Mouse (Mus musculus): ENCODE data around the gene Akr1b10.
"Not testable (repeated sequence)": the region's sequence is repeated elsewhere in the genome, so short reads cannot be mapped to it uniquely, and the experiment has no call there.

Akr1b10 gene

GRCm38 (mm10) chr6:34384110-34384661 is at the start of gene Akr1b10:
Gene Akr1b10, plus strand, starts transcription at chr6:34384218.
- peak; percentile 38 to 53 for DNase-seq (ENCODE audit: low spot score in 2 of 2)

GRCm38 (mm10) chr6:34334673-34335072 is 49.3 kb upstream of the Akr1b10 start:
- DNase-seq (ENCODE audit: low spot score in 2 of 2), result no peak

- DNase-seq (ENCODE audit: low spot score in 2 of 2), result no peak
Measured at GRCm38 (mm10) chr6:34337799-34338198, 46.2 kb upstream of the Akr1b10 start.

GRCm38 (mm10) chr6:34341991-34342390 is 42.0 kb upstream of the Akr1b10 start:
- no peak for DNase-seq (ENCODE audit: low spot score in 2 of 2)

- DNase-seq (ENCODE audit: low spot score in 2 of 2), result no peak
Measured at GRCm38 (mm10) chr6:34342476-34342875, 41.5 kb upstream of the Akr1b10 start.

- DNase-seq (ENCODE audit: low spot score in 2 of 2), result no peak
Measured at GRCm38 (mm10) chr6:34343426-34343825, 40.6 kb upstream of the Akr1b10 start.

- DNase-seq (ENCODE audit: low spot score in 2 of 2), result no peak
Measured at GRCm38 (mm10) chr6:34344135-34344850, 39.7 kb upstream of the Akr1b10 start.

- DNase-seq (ENCODE audit: low spot score in 2 of 2), result no peak
Measured at GRCm38 (mm10) chr6:34344935-34345334, 39.1 kb upstream of the Akr1b10 start.

GRCm38 (mm10) chr6:34346096-34346898 is 37.7 kb upstream of the Akr1b10 start:
- DNase-seq (ENCODE audit: low spot score in 2 of 2), result peak; percentile 33 to 60

GRCm38 (mm10) chr6:34350037-34350699 is 33.9 kb upstream of the Akr1b10 start:
- no peak for DNase-seq (ENCODE audit: low spot score in 2 of 2)

- DNase-seq (ENCODE audit: low spot score in 2 of 2), result not testable (repeated sequence)
Measured at GRCm38 (mm10) chr6:34351481-34351880, 32.5 kb upstream of the Akr1b10 start.

GRCm38 (mm10) chr6:34352401-34352800 is 31.6 kb upstream of the Akr1b10 start:
- no peak for DNase-seq (ENCODE audit: low spot score in 2 of 2)

- no peak for DNase-seq (ENCODE audit: low spot score in 2 of 2)
Measured at GRCm38 (mm10) chr6:34353658-34354353, 30.2 kb upstream of the Akr1b10 start, which contains the start of gene Akr1b8. Gene Akr1b8, plus strand, starts transcription at chr6:34354119.

GRCm38 (mm10) chr6:34354354-34355348 is 29.4 kb upstream of the Akr1b10 start:
- DNase-seq (ENCODE audit: low spot score in 2 of 2), result no peak

GRCm38 (mm10) chr6:34355349-34355747 is 28.7 kb upstream of the Akr1b10 start:
- DNase-seq (ENCODE audit: low spot score in 2 of 2), result no peak

GRCm38 (mm10) chr6:34355841-34356240 is 28.2 kb upstream of the Akr1b10 start:
- no peak for DNase-seq (ENCODE audit: low spot score in 2 of 2)

GRCm38 (mm10) chr6:34364217-34365136 is 19.5 kb upstream of the Akr1b10 start:
- DNase-seq (ENCODE audit: low spot score in 2 of 2), result no peak

GRCm38 (mm10) chr6:34367998-34368397 is 16.0 kb upstream of the Akr1b10 start:
- DNase-seq (ENCODE audit: low spot score in 2 of 2), result no peak

- no peak for DNase-seq (ENCODE audit: low spot score in 2 of 2)
Measured at GRCm38 (mm10) chr6:34370081-34370480, 13.9 kb upstream of the Akr1b10 start.
